Mouse (Mus musculus): ENCODE measurements around the gene Ubqln4.

DNA sequence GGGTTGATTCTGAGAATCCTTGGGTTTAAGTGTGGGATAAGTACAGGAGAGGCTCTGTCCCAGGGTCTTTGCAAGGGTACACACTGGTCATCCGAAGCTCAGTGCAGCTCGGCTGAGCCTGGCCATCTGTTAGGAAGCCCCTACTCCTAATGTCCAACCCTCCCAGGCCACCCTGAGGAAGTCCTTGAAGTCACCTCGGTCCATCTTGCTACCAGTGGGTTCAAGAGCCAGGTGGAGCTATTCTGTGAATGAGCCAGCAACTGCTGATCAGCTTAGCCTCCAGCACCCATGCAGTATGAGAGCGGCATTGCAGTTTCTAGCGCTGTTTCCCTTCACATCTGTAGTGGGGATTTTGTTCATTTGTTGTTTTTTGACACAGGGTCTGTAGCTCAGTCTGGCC is 13.5 kb upstream of the Ubqln4 start:
- TF ChIP-seq MAFK (IDR thresholded peaks at IDR 0.05; ENCODE audit: insufficient read depth, low read depth, low read length): no peak
- TF ChIP-seq ZC3H11A (IDR thresholded peaks at IDR 0.05; ENCODE audit: borderline replicate concordance, low read depth, low read length): no peak
- no peak for TF ChIP-seq CHD2 (IDR thresholded peaks at IDR 0.05; ENCODE audit: low read depth, low read length)
- no peak for TF ChIP-seq ZNF384 (IDR thresholded peaks at IDR 0.05; ENCODE audit: low read depth, low read length)
